Mouse (Mus musculus) T-helper 2 cell (primary cell): Measurements from ENCODE around the gene Stn1.
"Not testable (repeated sequence)": the region's sequence is repeated elsewhere in the genome, so short reads cannot be mapped to it uniquely, and the experiment has no call there.

Experiments
- in situ Hi-C: fragments of 300-600 bp; cut with MboI, MseI; formaldehyde crosslinking; loops from one replicate; pipeline ENCODE4 v1.15.1; 2025; ENCODE audit warnings: high pct_unique_total_duplicates

The Stn1 gene

DNA sequence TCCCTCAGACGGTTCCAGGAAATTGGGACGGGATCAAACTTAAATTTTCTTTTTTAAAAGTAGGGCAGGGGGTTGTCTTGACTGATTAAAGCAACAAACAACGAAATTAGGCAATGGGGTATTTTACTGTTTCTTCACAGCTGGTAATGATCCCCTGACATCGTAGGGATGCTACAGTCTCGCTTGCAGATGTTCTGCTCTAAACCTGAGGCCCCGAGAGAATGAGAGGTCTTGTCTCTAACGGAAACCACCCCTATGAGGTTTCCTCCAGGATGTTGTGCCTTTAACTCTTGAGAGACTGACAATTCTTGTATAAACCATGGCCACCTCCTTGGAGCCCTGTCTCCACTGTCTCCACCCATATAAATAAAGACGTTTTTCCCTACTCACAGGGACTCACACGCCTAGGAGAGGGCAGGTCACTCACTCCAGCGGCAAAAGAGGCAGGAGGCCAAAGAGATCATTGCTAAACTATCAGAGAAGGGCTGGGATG, at the start of gene Stn1:
Stn1 (minus strand) TSS at position 208 of the 493 bp plus-strand sequence.
- in situ Hi-C loops, result no loop called here

DNA sequence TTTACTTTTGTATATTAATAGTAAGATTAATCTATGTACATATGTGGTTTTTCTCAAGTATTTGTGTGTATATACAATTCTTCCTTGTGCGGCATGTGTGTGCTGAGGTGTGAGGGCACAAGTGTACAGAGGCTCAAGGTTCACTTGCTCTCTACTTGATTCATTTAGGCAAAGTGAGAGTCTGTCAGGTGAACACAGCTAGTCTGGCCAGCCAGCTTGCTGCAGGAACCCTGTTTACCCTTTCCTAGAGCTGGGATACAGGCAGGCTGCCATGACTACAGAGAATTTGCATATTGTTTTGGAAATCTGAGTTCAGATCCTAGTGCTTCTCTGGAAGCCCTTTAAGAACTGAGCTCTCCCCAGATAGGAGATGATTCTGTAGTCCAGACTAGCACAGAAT, 49.7 kb upstream of the Stn1 start:
- in situ Hi-C loops, result no loop called here

DNA sequence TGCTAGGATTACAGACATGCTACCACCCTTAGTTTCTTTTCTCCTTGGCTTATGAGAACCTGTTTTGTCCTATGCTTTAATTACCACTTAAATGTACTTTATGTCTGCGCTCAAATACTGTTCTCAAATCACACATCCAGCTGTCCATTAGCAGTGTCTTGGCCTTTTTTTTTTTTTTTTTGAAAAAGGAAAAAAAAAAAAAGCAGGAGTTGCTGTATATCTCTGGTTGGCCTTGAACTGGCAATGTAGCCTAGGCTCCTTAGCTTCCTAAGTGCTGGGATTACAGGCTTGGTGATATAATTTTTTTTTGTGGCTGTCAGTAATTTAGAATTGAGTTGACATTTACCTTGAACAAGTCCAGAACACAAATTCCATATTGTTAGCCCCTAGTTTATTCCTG, 48.5 kb upstream of the Stn1 start:
- in situ Hi-C loops, result no loop called here

DNA sequence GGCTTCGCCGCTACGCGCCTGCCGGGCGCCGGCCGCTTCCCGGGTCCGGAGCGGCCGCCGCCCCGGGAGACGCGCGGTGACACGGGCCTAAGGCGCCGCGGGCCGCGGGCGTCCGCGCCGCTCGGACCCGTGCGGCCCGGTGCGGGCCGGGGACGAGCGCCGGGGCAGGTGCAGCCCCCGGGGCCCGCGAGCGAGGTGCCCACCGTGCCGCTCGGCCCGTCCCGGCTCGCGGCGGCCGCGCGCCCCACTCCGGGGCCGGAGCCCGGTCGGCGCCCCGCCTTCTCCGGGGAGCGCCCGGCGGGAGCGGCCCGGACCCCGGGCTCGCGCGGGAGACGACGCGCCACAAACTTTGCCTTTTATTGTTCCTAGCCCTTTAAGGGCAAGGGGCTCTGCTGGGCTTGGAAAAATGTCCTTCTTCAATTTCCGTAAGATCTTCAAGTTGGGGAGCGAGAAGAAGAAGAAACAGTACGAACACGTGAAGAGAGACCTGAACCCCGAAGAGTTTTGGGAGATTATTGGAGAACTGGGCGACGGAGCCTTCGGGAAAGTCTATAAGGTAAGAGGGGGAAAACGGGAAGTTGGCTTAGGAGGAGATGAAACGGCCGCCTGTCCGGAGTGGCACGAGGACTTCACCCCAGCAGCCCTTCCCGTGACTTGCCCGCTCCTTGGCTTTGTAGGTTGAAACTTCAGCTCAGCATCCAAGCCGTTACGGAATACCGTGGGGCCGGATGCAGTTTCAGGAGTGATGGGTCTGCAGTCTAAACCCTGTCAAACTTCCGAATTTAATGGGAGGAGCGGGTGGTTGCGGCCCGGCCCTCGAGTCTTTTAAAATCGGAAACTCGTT, 42.7 kb upstream of the Stn1 start:
- in situ Hi-C loops, result no loop called here

DNA sequence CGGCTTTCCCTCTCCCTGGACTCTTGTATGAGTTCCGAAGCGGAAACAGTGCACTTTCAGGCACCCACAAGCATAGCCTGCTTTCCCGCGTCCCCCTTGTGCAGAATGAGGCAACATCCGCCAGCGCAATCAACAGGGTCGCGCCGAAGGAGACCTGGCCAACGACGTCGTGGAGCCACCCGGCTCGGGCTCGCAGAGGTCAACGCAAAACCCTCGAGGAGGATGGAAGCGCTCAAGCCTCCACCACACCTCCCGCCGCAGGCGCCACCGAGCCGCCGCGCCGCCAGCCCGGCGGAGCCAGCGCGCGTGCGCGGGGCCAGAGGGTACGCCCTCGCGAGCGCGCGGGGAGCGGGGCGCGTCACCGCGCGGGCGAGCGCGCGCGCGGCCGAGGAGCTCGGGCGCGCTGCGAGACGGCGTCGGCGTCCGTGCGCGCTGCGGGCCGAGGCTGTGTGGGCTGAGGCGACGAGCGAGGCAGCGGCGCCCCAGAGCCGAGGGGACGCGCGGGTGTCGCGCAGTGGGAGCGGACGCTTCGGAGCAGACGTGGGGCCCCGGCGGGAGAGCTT, 42.0 kb upstream of the Stn1 start, which contains the start of gene Slk:
Slk (plus strand) TSS at position 454 of the 563 bp plus-strand sequence.
- in situ Hi-C loops, result no loop called here

DNA sequence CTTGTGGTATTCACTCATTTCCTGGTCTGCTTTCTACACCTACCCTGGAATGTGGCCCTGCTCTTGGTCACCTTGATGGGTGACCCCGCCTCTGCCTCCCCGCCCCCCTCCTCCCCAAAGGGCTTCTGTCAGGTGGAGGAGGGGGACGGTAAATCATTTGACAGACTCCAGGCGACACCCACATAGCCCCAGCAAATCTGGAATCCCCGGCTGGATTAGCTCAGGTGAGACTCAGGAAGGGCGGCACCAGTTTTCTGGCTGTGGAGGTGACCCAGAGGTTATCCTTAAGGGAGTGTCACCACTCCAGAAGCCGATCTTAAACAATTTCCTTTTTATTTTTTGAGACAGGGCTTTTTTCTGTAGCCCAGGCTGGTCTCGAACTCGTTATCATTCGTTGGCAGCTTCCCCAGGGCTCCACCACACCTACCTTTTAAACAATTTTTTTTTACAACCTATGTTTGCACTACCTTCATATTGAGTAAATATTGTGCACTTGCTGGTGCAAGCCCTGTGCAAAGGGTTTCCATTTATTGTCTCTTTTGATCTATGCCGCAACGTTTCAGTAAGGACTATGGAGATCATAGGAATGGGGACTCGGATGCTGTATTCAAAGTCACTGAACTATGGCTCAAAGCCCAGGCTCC, 41.4 kb upstream of the Stn1 start:
- in situ Hi-C loops, result no loop called here

DNA sequence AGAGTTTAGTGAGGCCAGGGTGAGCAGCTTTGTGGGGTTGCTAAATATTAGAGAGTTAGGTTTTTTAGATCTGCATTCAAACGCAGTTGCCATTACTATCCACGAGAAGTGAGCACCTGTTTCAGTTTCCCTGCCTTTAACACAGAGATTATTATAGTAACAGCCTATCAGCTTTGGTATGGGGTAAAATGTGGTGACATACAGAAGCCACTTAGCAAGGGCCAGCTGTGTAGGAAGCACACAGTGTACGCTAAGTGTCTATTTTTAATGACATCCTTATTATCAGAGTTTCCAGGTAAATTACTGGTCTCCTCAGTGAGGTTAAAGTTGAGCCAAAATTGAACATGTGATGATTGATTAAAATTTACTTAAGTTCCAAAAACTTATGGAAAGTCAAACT, 36.4 kb upstream of the Stn1 start:
- in situ Hi-C loops, result no loop called here

DNA sequence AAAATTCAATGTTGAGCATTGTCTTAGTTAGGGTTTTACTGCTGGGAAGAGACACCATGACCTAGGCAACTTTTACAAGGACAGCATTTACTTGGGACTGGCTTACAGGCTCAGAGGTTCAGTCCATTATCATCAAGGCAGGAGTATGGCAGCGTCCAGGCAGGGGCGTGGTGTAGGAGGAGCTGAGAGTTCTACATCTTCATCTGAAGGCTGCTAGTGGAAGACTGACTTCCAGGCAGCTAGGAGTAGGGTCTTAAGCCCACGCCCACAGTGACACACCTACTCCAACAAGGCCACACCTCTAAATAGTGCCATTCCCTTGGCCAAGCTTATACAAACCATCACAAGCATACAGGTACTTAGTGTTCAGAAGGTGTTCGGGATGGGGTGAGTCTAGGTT, 34.7 kb upstream of the Stn1 start:
- in situ Hi-C loops, result not testable (repeated sequence)

DNA sequence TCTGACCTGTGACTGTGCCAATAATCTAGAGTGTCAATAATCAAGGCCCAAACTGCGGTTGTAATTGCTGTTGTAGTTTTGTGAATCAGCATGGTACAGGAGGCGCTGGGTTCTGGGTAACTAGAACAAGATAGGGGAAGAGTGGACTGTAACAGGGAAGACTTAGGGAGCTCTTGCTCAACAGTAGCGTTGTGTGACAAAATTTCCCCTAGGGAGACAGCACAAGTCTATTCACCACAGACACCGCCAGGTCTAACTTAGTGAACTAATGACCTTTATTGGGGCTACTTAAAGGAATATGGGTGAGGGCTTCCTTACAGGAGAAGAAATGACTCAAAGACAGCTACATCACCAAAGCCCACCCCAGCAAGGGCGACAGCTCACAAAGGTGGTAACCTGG, 32.7 kb upstream of the Stn1 start:
- in situ Hi-C loops, result no loop called here

DNA sequence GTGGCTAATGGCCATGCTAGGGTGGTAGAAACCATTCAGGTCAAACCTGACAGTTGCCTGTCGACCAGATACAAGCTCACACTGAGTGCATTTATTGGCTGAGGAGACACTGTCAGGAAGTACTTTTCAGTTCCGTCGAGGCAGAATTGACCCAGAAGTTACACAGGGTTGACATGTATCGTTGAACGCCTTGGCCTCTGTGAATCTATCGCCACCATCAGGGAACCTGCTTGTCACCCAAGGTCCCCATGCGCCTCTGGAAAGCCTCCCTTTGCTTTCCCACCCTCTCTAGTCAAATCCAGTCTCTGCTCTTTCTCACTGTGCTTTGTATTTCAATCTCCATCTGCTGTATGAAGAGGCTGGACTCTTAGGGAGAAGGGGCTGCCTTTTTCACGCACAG, 28.7 kb upstream of the Stn1 start:
- in situ Hi-C loops, result no loop called here

DNA sequence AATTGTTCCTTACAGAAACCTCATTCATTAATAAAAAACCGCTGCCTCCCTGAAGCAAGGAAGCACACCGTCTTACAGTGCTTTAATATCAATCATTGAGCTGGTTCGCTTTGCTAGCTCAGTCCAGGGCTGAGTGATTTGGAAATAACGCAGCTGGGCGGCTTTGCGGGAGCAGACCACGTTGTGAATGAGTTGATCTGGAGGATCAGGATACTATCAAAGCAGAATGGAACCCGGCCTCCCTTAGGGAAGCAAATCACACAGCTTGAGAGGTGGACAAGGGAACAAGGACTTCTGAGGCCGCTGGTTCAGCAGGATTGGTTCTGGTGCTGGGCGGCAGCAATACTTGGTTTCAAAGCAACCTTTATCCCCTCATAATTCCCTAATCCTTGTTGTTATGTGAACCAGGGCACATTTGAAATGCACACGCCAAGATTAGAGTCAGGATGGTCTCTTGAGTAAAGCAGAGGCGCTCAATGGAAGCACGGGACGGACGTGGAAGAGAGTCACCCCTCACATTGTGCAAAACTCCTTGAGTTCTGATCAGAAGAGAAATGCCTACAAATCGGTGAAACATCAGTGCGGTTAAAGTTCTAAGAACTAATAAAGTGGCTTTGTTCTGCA, 27.8 kb upstream of the Stn1 start:
- in situ Hi-C loops, result no loop called here

DNA sequence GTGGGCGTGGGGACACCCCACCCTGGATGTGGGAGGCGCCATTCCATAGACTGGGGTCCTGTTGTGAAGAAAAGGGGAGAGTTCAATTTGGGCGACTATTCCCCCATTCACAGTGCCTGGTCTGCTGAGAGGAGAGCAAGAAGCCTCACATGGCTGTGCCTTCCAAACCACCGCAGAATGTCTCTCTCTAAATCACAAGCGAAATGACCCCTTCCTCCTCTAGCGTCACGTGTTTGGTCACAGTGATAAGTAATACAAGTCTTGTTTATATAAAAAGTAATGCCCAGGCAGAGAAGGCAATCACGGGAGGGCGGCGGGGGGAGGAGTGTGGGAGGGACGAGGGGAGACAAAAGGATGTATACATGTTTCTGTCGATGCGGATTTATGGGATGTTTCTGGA, 26.4 kb upstream of the Stn1 start:
- in situ Hi-C loops, result no loop called here

DNA sequence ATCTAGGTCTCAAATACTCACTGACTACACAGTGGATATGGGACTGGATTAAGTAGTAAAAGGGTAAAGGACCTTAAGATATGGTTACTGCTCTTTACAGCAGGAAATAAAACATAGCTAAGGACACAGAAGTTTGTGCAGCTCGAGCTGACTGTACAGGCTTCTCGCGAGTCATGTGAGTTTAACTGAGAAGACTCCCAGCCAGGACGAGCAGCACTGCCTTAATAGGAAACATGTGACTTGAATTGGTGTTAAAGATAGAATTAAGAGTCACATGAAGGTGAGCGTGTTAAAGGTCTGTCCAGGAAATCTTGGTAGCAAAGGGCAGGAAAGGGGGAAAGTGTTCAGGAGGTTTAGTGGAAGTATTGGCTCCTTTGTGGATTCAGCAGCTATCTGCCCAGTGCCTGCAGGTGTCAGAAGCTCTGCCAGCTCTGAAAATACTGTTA, 24.7 kb upstream of the Stn1 start:
- in situ Hi-C loops, result no loop called here

DNA sequence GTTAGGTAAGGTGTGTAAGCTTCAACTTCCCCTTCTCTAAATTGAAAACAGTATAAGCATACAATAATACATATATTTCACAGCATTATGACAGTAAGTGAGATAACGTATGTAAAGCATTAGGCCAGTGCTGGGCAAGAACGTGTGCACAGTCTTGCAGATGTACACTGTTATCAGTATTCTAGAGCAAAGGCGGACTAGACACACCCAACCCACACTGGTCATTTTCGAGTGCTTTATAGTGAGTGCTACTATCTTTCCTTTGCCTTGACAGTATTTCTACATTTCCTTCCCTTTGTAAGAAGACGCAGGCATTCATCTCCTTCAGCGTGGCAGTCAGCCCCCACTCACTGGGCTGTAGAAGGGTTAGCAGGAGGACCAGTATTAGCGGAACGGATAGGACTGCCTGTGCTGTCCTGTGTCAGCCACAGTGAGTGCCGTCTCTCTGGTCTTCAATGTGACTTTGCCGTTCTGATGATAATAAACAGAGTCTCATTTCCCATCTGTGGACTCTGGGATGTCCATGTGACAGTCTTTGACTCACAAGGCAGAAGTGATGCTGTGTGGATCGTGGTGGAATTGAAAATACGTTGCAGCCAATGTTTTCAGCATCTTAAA, 23.3 kb upstream of the Stn1 start:
- in situ Hi-C loops, result no loop called here

DNA sequence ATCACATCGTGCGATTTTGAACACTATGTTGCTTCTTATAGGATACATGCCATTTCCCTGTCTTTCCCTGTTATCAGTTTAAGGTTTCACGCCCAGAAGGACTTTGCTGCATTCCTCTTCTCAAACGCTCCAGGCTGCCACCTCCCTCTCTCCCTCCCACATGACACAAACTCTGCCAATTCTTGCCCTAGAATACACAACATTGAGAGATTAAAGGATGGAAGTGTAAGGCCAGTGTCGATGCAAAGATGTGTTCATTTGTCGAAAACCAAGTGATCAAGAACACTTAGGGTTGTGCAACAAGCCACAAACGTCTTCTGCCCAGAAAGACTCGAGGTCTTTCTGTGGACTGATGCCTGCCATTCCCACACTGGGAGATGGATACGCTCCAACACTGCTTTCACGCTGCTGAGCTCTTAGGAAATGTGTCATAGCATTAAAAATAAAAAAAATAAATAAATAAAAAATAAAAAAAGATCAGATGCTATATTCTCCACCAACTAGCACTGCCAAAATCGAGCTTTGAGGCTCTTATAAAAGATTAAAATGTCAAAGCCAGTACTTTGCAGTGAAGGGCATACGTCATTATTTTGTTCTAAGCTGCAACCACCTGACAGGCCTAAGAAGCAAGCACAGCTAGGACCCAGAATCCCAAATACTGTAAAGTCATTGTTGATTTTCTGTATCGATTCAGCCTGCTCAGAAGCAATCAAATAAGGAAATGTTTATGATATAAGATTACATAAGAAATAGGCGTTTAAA, 22.6 kb upstream of the Stn1 start:
- in situ Hi-C loops, result no loop called here

DNA sequence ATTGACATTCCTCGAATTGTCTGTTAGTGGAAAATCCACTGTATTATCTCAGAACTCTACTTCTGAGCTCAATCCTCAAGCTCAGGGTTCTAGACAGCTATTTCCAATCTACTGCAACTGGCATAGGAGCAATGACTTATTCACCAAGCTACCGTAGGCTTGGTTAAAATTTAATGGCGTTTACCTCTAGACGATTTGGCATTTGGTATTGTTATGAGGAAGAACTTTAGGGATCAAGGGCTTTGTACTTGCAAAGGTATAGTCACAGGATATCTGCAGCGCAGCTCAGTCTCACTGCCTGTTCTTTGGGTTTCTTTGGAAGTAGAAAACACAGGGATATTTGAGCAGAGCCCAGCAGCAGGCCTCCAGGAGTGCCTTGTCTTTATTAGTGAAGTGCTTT, 21.8 kb upstream of the Stn1 start:
- in situ Hi-C loops, result no loop called here

DNA sequence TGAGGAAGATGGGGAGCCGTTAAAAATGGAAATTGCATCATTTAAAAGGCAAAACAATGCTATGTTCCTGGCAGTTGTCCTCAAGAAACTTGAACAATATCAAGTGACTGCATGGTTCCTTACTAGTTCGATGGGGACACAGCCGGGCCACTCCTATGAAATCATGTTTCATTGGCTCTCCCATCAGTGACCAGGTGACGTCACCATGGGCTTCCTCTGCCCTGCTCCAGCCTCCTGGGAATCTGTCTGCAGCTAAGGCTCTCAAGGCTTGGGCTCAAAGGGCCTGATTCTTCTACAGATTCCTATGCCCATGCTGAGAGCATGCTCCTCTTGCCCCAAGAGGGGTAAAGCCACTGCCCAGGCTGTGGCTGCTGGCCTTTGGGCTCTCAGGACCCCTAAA, 12.3 kb upstream of the Stn1 start:
- in situ Hi-C loops, result no loop called here

DNA sequence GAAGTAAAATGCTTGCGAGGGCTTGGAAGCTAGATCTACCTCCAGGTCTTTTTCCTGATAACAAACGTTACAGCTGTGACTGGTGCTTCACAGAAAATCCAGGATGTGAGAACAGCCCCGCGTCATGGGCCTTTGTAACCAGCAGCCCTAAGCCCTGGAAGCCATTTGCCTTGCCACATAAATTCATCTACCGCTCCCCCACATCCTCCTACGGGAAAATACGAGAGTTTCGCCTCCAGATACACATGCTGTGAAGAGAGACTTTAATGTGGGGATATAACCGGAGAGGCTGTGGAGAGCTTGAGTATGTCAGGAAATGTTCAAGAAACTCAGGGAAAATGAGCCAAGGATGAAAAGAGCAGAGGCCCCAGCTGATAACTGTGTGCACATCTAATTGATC, 11.9 kb upstream of the Stn1 start:
- in situ Hi-C loops, result no loop called here

DNA sequence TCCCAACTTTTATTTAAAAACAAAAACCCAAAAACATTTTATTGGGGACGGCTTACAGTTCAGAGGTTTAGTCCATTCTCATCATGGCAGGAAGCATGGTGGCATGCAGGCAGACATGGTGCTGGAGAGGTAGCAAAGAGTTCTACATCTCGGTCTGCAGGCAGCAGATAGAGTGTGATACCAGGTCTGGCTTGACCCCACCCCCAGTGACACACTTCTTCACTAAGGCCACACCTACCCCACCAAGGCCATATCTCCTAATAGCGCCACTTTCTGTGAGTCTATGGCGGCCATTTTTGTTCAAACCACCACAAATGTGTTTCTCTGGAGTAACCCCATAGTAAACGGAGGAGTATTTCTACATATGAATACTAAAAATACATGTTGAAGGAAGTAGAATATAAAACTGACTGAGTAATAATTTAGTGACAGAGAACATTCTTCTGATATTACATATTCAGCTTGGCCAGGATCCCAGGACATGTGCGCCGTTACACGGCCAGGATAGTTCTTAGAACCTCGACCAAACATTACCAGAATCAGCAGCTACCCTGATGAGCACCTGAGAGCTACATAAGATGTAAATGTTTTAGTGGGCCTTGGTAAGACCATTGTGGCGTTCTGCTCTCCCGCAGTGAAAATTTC, 11.2 kb upstream of the Stn1 start:
- in situ Hi-C loops, result no loop called here

DNA sequence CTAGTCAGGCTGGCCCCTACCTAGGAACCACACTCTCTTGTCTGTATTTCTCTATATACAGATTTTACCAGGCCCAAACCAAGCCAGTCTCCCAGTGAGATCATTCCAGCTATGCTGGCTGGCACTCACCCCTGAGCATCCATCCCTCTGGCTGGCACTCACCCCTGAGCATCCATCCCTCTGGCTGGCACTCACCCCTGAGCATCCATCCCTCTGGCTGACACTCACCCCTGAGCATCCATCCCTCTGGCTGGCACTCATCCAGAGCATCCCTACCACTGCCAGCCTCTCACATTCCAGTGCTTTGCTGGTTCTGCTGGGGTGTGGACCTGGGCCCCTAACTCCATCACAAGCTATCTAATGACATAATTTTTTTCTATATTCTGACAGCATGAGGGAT, 8.2 kb upstream of the Stn1 start:
- in situ Hi-C loops, result no loop called here

DNA sequence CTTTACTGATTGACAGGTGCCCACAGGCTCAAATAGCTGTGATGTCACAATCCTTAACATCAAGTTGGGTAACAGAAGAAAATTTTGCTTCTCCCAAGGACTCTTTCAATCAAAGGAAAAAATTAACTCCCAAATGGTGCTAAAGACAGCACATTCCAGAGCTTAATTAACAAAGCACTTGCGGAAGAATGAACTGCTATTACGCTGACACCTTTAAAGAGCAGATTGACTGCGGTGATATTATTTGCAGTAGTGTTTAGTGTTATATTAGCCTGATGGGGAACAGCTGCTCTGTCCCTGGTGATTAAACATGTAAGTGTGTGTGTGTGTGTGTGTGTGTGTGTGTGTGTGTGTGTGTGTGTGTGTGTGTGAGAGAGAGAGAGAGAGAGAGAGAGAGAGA, 7.7 kb upstream of the Stn1 start:
- in situ Hi-C loops, result no loop called here
